Mouse (Mus musculus): ENCODE data around the gene Mrps35. TPM values are rescaled to one million over a fixed set of nuclear protein-coding genes. Genes with fewer than 3 reads are reported as not detected.
A peak's percentile ranks its signal among the peaks of the same experiment; 100 is the strongest.

Gene Mrps35
- total RNA-seq, 2 experiments from 2014 or later: 37.4 to 52.4 TPM

- no peak for TF ChIP-seq CTCF (IDR thresholded peaks at IDR 0.05)
- no peak for DNase-seq
- intact Hi-C loops (cut with DNase I): no loop called here
Observed at GRCm38 (mm10) chr6:147011977-147012376, 30.6 kb upstream of the Mrps35 start.

GRCm38 (mm10) chr6:147013546-147013945 lies 29.0 kb upstream of the Mrps35 start:
- intact Hi-C loops (cut with DNase I): no loop called here

More at GRCm38 (mm10) chr6:147011977-147012376, 30.6 kb upstream of the Mrps35 start:
- H3K27ac ChIP-seq: peak overlapping the region; percentile 66
- no peak overlapping the region for H3K4me3 ChIP-seq

GRCm38 (mm10) chr6:147017906-147018305 lies 24.7 kb upstream of the Mrps35 start:
- Histone ChIP-seq H3K4me3 (no peak overlapping the region), H3K27ac (no peak overlapping the region)
- TF ChIP-seq CTCF (IDR thresholded peaks at IDR 0.05): no peak
- intact Hi-C loops (cut with DNase I): loop anchor here (5.0 kb wide), 1 partner anchor 84 kb away; no protein-coding TSS in a partner anchor
- no peak for DNase-seq

More at GRCm38 (mm10) chr6:147013546-147013945, 29.0 kb upstream of the Mrps35 start:
- H3K4me3 ChIP-seq: no peak overlapping the region
- peak; percentile 31; the same call in 1 of the 2 replicates for TF ChIP-seq CTCF (IDR thresholded peaks at IDR 0.05)
- H3K27ac ChIP-seq: no peak overlapping the region
- no peak for DNase-seq

GRCm38 (mm10) chr6:147018364-147018763 lies 24.2 kb upstream of the Mrps35 start:
- intact Hi-C loops (cut with DNase I): loop anchor here (5.0 kb wide), 1 partner anchor 84 kb away; no protein-coding TSS in a partner anchor
- TF ChIP-seq CTCF (IDR thresholded peaks at IDR 0.05): no peak
- DNase-seq: no peak
- no peak overlapping the region for H3K27ac ChIP-seq
- H3K4me3 ChIP-seq: no peak overlapping the region

GRCm38 (mm10) chr6:147021181-147021580 lies 21.4 kb upstream of the Mrps35 start:
- DNase-seq: no peak
- intact Hi-C loops (cut with DNase I): loop anchor here (10.0 kb wide), 1 partner anchor 794 kb away; no protein-coding TSS in a partner anchor
- Histone ChIP-seq H3K4me3 (no peak overlapping the region), H3K27ac (no peak overlapping the region)
- TF ChIP-seq CTCF (IDR thresholded peaks at IDR 0.05): no peak

- no peak for TF ChIP-seq CTCF (IDR thresholded peaks at IDR 0.05)
- peak overlapping the region; percentile 38; the same call in 1 of the 2 replicates for H3K27ac ChIP-seq
Observed at GRCm38 (mm10) chr6:147022375-147023132, 20.0 kb upstream of the Mrps35 start.

GRCm38 (mm10) chr6:147023133-147023395 lies 19.5 kb upstream of the Mrps35 start:
- no peak for DNase-seq
- TF ChIP-seq CTCF (IDR thresholded peaks at IDR 0.05): no peak
- intact Hi-C loops (cut with DNase I): loop anchor here (10.0 kb wide), 1 partner anchor 792 kb away; no protein-coding TSS in a partner anchor

More at GRCm38 (mm10) chr6:147022375-147023132, 20.0 kb upstream of the Mrps35 start:
- no peak overlapping the region for H3K4me3 ChIP-seq
- intact Hi-C loops (cut with DNase I): loop anchor here (10.0 kb wide), 1 partner anchor 792 kb away; no protein-coding TSS in a partner anchor
- peak; percentile 31 for DNase-seq

GRCm38 (mm10) chr6:147023568-147023967 lies 19.0 kb upstream of the Mrps35 start:
- DNase-seq: no peak
- Histone ChIP-seq H3K4me3 (no peak overlapping the region), H3K27ac (no peak overlapping the region; the same call in 1 of the 2 replicates)
- TF ChIP-seq CTCF (IDR thresholded peaks at IDR 0.05): no peak
- intact Hi-C loops (cut with DNase I): loop anchor here (10.0 kb wide), 1 partner anchor 791 kb away; no protein-coding TSS in a partner anchor

More at GRCm38 (mm10) chr6:147023133-147023395, 19.5 kb upstream of the Mrps35 start:
- H3K27ac ChIP-seq: no peak overlapping the region; the same call in 1 of the 2 replicates
- no peak overlapping the region for H3K4me3 ChIP-seq

- no peak for TF ChIP-seq CTCF (IDR thresholded peaks at IDR 0.05)
- intact Hi-C loops (cut with DNase I): loop anchor here (10.0 kb wide), 1 partner anchor 790 kb away; no protein-coding TSS in a partner anchor
- DNase-seq: no peak
Observed at GRCm38 (mm10) chr6:147024761-147025160, 17.8 kb upstream of the Mrps35 start.

GRCm38 (mm10) chr6:147028396-147028795 lies 14.2 kb upstream of the Mrps35 start:
- no peak overlapping the region for H3K27ac ChIP-seq
- intact Hi-C loops (cut with DNase I): loop anchor here (10.0 kb wide), 1 partner anchor 786 kb away; no protein-coding TSS in a partner anchor
- H3K4me3 ChIP-seq: no peak overlapping the region
- DNase-seq: no peak
- TF ChIP-seq CTCF (IDR thresholded peaks at IDR 0.05): no peak

More at GRCm38 (mm10) chr6:147024761-147025160, 17.8 kb upstream of the Mrps35 start:
- Histone ChIP-seq H3K4me3 (no peak overlapping the region), H3K27ac (no peak overlapping the region)

GRCm38 (mm10) chr6:147029591-147029990 lies 13.0 kb upstream of the Mrps35 start:
- no peak overlapping the region for H3K27ac ChIP-seq
- DNase-seq: peak; percentile 28
- no peak overlapping the region for H3K4me3 ChIP-seq
- no peak for TF ChIP-seq CTCF (IDR thresholded peaks at IDR 0.05)
- intact Hi-C loops (cut with DNase I): loop anchor here (10.0 kb wide), 1 partner anchor 785 kb away; no protein-coding TSS in a partner anchor

- Histone ChIP-seq H3K4me3 (no peak overlapping the region), H3K27ac (no peak overlapping the region)
- no peak for DNase-seq
- intact Hi-C loops (cut with DNase I): no loop called here
- TF ChIP-seq CTCF (IDR thresholded peaks at IDR 0.05): no peak
Observed at GRCm38 (mm10) chr6:147030096-147030885, 12.3 kb upstream of the Mrps35 start.
